Mouse (Mus musculus) mature B cell (primary cell): Measurements from ENCODE around the gene Cubn.

Experiments
- in situ Hi-C: fragments of 300-500 bp; cut with MboI; formaldehyde crosslinking; loops from 2 replicates; pipeline ENCODE4 v1.14.3; 2019

Cubn gene

GRCm38 (mm10) chr2:13484566-13484965 is 7.0 kb downstream of the Cubn start:
- in situ Hi-C loops, result no loop called here

GRCm38 (mm10) chr2:13480744-13481143 is 10.9 kb downstream of the Cubn start:
- in situ Hi-C loops, result no loop called here

GRCm38 (mm10) chr2:13479165-13479564 is 12.4 kb downstream of the Cubn start:
- in situ Hi-C loops, result no loop called here

- in situ Hi-C loops, result no loop called here
These were observed 21.5 kb downstream of the Cubn start for GRCm38 (mm10) chr2:13470108-13470507.

GRCm38 (mm10) chr2:13469641-13470040 is 22.0 kb downstream of the Cubn start:
- in situ Hi-C loops, result no loop called here

GRCm38 (mm10) chr2:13466685-13467084 is 24.9 kb downstream of the Cubn start:
- in situ Hi-C loops, result no loop called here

- in situ Hi-C loops, result no loop called here
These were observed 33.5 kb downstream of the Cubn start for GRCm38 (mm10) chr2:13458088-13458487.

GRCm38 (mm10) chr2:13456821-13457220 is 34.8 kb downstream of the Cubn start:
- in situ Hi-C loops, result no loop called here

GRCm38 (mm10) chr2:13451495-13452491 is 39.8 kb downstream of the Cubn start:
- in situ Hi-C loops, result no loop called here

GRCm38 (mm10) chr2:13450895-13451294 is 40.7 kb downstream of the Cubn start:
- in situ Hi-C loops, result no loop called here

- in situ Hi-C loops, result no loop called here
These were observed 41.1 kb downstream of the Cubn start for GRCm38 (mm10) chr2:13450470-13450869.

GRCm38 (mm10) chr2:13445156-13445555 is 46.5 kb downstream of the Cubn start:
- in situ Hi-C loops, result no loop called here

GRCm38 (mm10) chr2:13438983-13439382 is 52.6 kb downstream of the Cubn start:
- in situ Hi-C loops, result no loop called here

- in situ Hi-C loops, result no loop called here
These were observed 53.3 kb downstream of the Cubn start for GRCm38 (mm10) chr2:13438275-13438845.

GRCm38 (mm10) chr2:13432002-13432401 is 59.6 kb downstream of the Cubn start:
- in situ Hi-C loops, result no loop called here

- in situ Hi-C loops, result no loop called here
These were observed 69.4 kb downstream of the Cubn start for GRCm38 (mm10) chr2:13421974-13422760.

- in situ Hi-C loops, result no loop called here
These were observed 74.7 kb downstream of the Cubn start for GRCm38 (mm10) chr2:13416765-13417524.

GRCm38 (mm10) chr2:13413520-13414178 is 78.0 kb downstream of the Cubn start:
- in situ Hi-C loops, result no loop called here

- in situ Hi-C loops, result no loop called here
These were observed 81.0 kb downstream of the Cubn start for GRCm38 (mm10) chr2:13410660-13411059.

GRCm38 (mm10) chr2:13409767-13410519 is 81.7 kb downstream of the Cubn start:
- in situ Hi-C loops, result no loop called here
